Mouse (Mus musculus): ENCODE measurements around the gene Iqsec1. TPM values are rescaled to one million over a fixed set of nuclear protein-coding genes. Genes with fewer than 3 reads are reported as not detected.

Iqsec1 gene
- polyA plus RNA-seq, 1 experiment = 124 TPM

GRCm38 (mm10) chr6:90620791-90621583 lies 367.5 kb downstream of the Iqsec1 start:
- H3K4me3 ChIP-seq (ENCODE audit: control insufficient read depth, insufficient read depth, low read length) = no peak overlapping the region
- DNase-seq = no peak
- WGBS = 91% methylated on average over 9 of the region's 9 CpGs
- peaks cover 42% of the 10 kb centered on the region for H3K4me1 ChIP-seq (replicated peaks; ENCODE audit: control insufficient read depth, insufficient read depth, low read length)
- H3K27me3 ChIP-seq (ENCODE audit: control insufficient read depth, insufficient read depth, low read length) = no peaks in the 10 kb centered on the region
- no peaks in the 10 kb centered on the region for H3K36me3 ChIP-seq (ENCODE audit: control insufficient read depth, insufficient read depth, low read length)
- no peak overlapping the region for H3K27ac ChIP-seq (ENCODE audit: control insufficient read depth, insufficient read depth, low read length)
- TF ChIP-seq POLR2A (IDR thresholded peaks at IDR 0.05; ENCODE audit: control insufficient read depth, extremely low read depth, insufficient read depth, low read length, poor library complexity) (no peak), CTCF (IDR thresholded peaks at IDR 0.05; ENCODE audit: borderline replicate concordance, control insufficient read depth, extremely low read depth, insufficient read depth, low read length, poor library complexity) (no peak)

GRCm38 (mm10) chr6:90619936-90620335 lies 368.5 kb downstream of the Iqsec1 start:
- no peak for TF ChIP-seq CTCF (IDR thresholded peaks at IDR 0.05; ENCODE audit: borderline replicate concordance, control insufficient read depth, extremely low read depth, insufficient read depth, low read length, poor library complexity)
- peaks cover 35% of the 10 kb centered on the region for H3K4me1 ChIP-seq (replicated peaks; ENCODE audit: control insufficient read depth, insufficient read depth, low read length)
- no peak overlapping the region for H3K27ac ChIP-seq (ENCODE audit: control insufficient read depth, insufficient read depth, low read length)
- DNase-seq = no peak
- 90% methylated on average over 5 of the region's 5 CpGs for WGBS
- no peaks in the 10 kb centered on the region for H3K36me3 ChIP-seq (ENCODE audit: control insufficient read depth, insufficient read depth, low read length)
- no peak overlapping the region for H3K4me3 ChIP-seq (ENCODE audit: control insufficient read depth, insufficient read depth, low read length)
- H3K27me3 ChIP-seq (ENCODE audit: control insufficient read depth, insufficient read depth, low read length) = no peaks in the 10 kb centered on the region

DNA sequence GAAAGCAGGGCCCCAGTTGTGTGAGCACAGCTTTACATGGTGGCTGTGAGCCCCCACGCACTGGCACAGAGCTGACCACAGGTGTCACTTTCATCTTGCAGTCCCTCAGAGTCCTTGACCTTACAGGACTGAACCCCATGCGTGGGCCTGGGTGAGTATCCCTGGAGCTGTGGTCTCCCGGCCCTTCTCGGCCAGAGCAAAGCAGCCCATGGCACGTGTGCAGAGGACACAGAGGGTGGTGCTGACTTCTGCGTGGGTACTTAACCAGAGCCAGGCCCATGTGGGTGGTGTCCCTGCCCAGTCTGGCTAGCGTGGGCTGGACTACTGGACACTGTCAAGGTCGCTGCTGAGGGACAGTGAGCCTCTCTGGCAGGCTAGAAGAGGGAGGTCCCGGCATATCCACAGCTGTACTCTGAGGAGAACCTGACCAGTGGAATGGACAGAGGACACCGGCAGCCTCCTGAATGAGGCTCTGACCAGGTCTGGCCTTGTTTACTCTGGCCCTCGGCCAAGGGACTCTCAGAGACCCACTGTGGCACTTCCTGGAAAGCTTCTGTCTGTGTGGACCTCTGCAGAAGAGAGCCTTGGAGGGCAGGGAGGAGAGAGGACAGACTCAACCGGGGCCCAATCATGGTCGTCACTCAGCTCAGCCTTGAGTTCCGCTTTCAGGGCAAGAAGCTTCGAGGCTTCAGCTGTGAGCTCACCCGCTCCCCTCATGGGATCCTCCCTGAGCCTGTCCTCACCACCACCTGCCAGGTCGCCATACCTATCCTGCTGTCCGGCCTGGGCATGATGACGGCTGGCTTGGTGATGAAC lies 369.5 kb downstream of the Iqsec1 start:
- 78% methylated on average over 19 of the region's 19 CpGs for WGBS
- no peak overlapping the region for H3K4me3 ChIP-seq (ENCODE audit: control insufficient read depth, insufficient read depth, low read length)
- DNase-seq = peak; percentile 26
- H3K36me3 ChIP-seq (ENCODE audit: control insufficient read depth, insufficient read depth, low read length) = no peaks in the 10 kb centered on the region
- H3K27ac ChIP-seq (ENCODE audit: control insufficient read depth, insufficient read depth, low read length) = no peak overlapping the region
- no peak for TF ChIP-seq CTCF (IDR thresholded peaks at IDR 0.05; ENCODE audit: borderline replicate concordance, control insufficient read depth, extremely low read depth, insufficient read depth, low read length, poor library complexity)
- no peak for TF ChIP-seq POLR2A (IDR thresholded peaks at IDR 0.05; ENCODE audit: control insufficient read depth, extremely low read depth, insufficient read depth, low read length, poor library complexity)
- peaks cover 35% of the 10 kb centered on the region for H3K4me1 ChIP-seq (replicated peaks; ENCODE audit: control insufficient read depth, insufficient read depth, low read length)
- no peaks in the 10 kb centered on the region for H3K27me3 ChIP-seq (ENCODE audit: control insufficient read depth, insufficient read depth, low read length)

DNA sequence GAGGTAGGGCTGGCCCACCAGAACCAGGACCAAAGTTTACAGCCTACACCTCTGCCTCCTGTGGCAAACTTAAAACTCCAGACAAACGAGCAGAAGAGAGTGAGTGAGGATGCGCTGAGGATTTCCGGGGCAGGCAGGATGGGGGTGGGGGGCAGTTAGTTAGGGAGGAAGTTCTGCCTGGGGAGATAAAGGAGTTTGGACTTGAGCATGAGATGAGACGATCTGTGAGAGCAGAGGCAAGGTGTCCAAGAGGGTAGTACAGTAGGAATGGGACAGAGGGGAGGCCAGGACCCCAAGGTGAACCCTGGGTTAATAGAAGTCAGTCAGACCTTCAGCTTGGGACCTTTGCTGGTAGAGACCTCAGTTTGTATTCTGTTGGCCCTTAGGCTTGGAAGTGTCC lies 370.2 kb downstream of the Iqsec1 start:
- 6% methylated on average over 4 of the region's 4 CpGs for WGBS
- no peak overlapping the region for H3K4me3 ChIP-seq (ENCODE audit: control insufficient read depth, insufficient read depth, low read length)
- H3K27me3 ChIP-seq (ENCODE audit: control insufficient read depth, insufficient read depth, low read length) = no peaks in the 10 kb centered on the region
- peak; percentile 75 for DNase-seq
- H3K27ac ChIP-seq (ENCODE audit: control insufficient read depth, insufficient read depth, low read length) = peak overlapping the region; percentile 56; the same call in 1 of the 2 replicates
- peaks cover 37% of the 10 kb centered on the region for H3K4me1 ChIP-seq (replicated peaks; ENCODE audit: control insufficient read depth, insufficient read depth, low read length)
- no peak for TF ChIP-seq CTCF (IDR thresholded peaks at IDR 0.05; ENCODE audit: borderline replicate concordance, control insufficient read depth, extremely low read depth, insufficient read depth, low read length, poor library complexity)
- TF ChIP-seq POLR2A (IDR thresholded peaks at IDR 0.05; ENCODE audit: control insufficient read depth, extremely low read depth, insufficient read depth, low read length, poor library complexity) = no peak
- no peaks in the 10 kb centered on the region for H3K36me3 ChIP-seq (ENCODE audit: control insufficient read depth, insufficient read depth, low read length)

- H3K27ac ChIP-seq (ENCODE audit: control insufficient read depth, insufficient read depth, low read length) = no peak overlapping the region
- DNase-seq = no peak
- H3K4me3 ChIP-seq (ENCODE audit: control insufficient read depth, insufficient read depth, low read length) = no peak overlapping the region
- H3K27me3 ChIP-seq (ENCODE audit: control insufficient read depth, insufficient read depth, low read length) = no peaks in the 10 kb centered on the region
- TF ChIP-seq POLR2A (IDR thresholded peaks at IDR 0.05; ENCODE audit: control insufficient read depth, extremely low read depth, insufficient read depth, low read length, poor library complexity) (no peak), CTCF (IDR thresholded peaks at IDR 0.05; ENCODE audit: borderline replicate concordance, control insufficient read depth, extremely low read depth, insufficient read depth, low read length, poor library complexity) (no peak)
- H3K4me1 ChIP-seq (replicated peaks; ENCODE audit: control insufficient read depth, insufficient read depth, low read length) = peaks cover 28% of the 10 kb centered on the region
- 90% methylated on average over 6 of the region's 6 CpGs for WGBS
- H3K36me3 ChIP-seq (ENCODE audit: control insufficient read depth, insufficient read depth, low read length) = no peaks in the 10 kb centered on the region
Measured at GRCm38 (mm10) chr6:90616481-90616880, 372.0 kb downstream of the Iqsec1 start.

GRCm38 (mm10) chr6:90615991-90616390 lies 372.5 kb downstream of the Iqsec1 start:
- 96% methylated on average over 6 of the region's 6 CpGs for WGBS

More at GRCm38 (mm10) chr6:90615991-90616390, 372.5 kb downstream of the Iqsec1 start:
- Histone ChIP-seq H3K4me3 (ENCODE audit: control insufficient read depth, insufficient read depth, low read length) (no peak overlapping the region), H3K4me1 (replicated peaks; ENCODE audit: control insufficient read depth, insufficient read depth, low read length) (peaks cover 28% of the 10 kb centered on the region), H3K36me3 (ENCODE audit: control insufficient read depth, insufficient read depth, low read length) (no peaks in the 10 kb centered on the region), H3K27ac (ENCODE audit: control insufficient read depth, insufficient read depth, low read length) (no peak overlapping the region), H3K27me3 (ENCODE audit: control insufficient read depth, insufficient read depth, low read length) (no peaks in the 10 kb centered on the region)
- no peak for TF ChIP-seq CTCF (IDR thresholded peaks at IDR 0.05; ENCODE audit: borderline replicate concordance, control insufficient read depth, extremely low read depth, insufficient read depth, low read length, poor library complexity)
- no peak for TF ChIP-seq POLR2A (IDR thresholded peaks at IDR 0.05; ENCODE audit: control insufficient read depth, extremely low read depth, insufficient read depth, low read length, poor library complexity)
- no peak for DNase-seq
